Mouse (Mus musculus) left cerebral cortex, postnatal 4 days (tissue): ENCODE measurements at regions not wholly inside any gene's neighbourhood (a gene's known extent, or its start where the extent isn't known, plus 50 kb on each side); places are given as distances from the start of the nearest gene placed in this dataset.
"Not testable (repeated sequence)": the region's sequence is repeated elsewhere in the genome, so short reads cannot be mapped to it uniquely, and the experiment has no call there.

ENCODE experiments used
- DNase-seq: peaks from one replicate; pipeline ENCODE4 v3.0.0-alpha.2; 2022
- intact Hi-C: fragments of 180-260 bp; cut with DNase I; formaldehyde crosslinking; loops from one replicate; pipeline ENCODE4 v1.15.1; 2025

- intact Hi-C loops: no loop called here
- no peak for DNase-seq
These were observed 132.5 kb upstream of the Thpo start for GRCm38 (mm10) chr16:20866771-20867170.

- intact Hi-C loops: no loop called here
- DNase-seq: no peak
These were observed 126.9 kb upstream of the Thpo start for GRCm38 (mm10) chr16:20861256-20861655.

- intact Hi-C loops, DNase-seq: not testable (repeated sequence)
These were observed 126.3 kb upstream of the Thpo start for GRCm38 (mm10) chr16:20860606-20861005.

- intact Hi-C loops: no loop called here
- no peak for DNase-seq
These were observed 120.4 kb upstream of the Thpo start for GRCm38 (mm10) chr16:20854696-20855213.

DNA sequence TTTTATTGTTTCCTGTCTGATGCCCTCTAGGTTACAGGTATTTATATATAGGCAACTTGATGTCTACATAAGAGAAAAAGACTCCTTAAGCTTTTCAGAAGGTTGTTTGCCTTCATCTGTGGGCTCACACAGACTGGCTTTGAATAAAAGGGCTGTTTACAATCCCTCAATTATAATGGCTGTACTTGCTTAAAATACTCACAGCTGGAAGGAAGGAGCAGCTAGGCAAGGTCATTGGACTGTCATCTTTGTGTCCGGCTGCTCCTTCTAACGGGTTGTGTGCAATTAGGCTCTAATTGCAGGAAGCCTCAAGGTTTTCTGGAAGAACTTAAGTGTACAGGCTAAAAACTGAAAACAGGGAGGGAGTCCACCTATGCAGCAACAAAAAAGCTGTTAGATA lies 103.8 kb upstream of the Thpo start:
- intact Hi-C loops: no loop called here

DNA sequence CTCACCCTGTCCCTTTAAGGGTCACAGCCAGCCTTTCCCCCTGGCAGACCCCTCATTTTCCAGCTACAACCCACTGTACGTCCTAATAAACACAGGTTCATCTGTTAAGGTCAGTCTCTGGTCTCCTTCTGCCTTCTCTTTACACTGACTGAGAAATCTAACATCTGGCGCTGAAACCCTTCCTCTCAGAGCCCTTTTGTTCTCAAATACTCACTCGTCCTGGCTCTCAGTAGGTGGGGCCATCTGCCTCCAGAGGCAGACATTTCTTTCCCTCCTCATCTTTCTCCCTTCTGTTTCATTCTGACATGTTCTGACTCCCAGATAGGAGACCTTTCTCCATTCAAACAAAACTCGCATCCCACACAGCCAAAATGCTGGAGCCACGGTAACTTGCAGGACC lies 102.6 kb upstream of the Thpo start:
- intact Hi-C loops: no loop called here
- DNase-seq: no peak

More for the DNA sequence above, 103.8 kb upstream of the Thpo start:
- DNase-seq: no peak

- intact Hi-C loops, DNase-seq: not testable (repeated sequence)
These were observed 99.5 kb upstream of the Thpo start for GRCm38 (mm10) chr16:20833838-20834237.

DNA sequence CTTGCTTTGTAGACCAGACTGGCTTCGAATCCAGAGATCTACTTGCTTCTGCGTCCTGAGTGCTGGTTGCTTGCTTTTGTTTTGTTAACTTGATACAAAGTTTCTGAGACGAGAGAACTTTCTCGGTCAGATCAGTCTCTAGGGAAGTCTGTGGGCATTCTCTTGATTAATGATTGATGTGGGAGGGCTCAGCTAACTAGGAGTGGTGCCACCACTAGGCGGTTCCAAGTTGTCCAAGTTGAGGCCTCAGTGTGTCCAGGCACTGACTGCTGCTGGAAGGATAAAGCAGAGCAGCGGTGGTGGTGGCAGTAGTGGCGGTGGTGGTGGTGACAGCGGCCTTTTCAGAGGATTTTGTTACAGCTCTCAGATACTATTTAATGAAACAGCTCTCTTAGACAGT lies 99.0 kb upstream of the Thpo start:
- no peak for DNase-seq
- intact Hi-C loops: no loop called here

DNA sequence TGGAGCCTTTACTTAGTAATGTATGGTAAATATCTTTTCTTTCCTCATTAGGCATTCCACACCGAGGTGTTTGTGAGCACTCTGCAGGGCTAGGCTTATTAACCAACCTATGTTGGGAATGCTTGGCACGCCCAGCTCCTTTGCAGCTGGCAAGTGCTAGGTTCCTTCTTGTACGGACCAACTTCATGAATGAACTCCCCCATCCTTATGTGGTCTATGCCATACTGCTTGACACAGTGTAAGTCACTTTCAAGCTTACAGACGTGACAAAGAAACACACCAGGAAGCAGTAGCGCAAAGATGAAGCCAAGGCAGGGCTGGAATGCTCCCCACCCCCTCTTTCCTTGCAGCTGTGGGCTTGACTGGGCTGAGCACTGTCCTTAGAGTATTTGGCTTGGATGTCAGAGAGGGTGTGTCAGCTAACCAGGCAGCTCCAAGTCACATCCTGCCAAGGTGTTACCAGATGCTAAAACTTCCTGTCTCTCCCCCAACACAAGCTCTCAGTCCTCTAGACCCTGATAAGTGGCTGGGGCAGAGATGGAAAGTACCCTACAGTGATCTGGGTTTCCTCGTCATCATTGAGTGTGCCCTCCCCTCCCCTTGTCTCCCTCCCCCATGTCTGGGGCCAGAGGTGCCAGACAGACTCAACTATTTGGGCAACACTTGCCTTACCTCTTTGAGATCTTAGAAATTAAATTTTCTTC lies 95.6 kb upstream of the Thpo start:
- intact Hi-C loops: no loop called here
- no peak for DNase-seq

DNA sequence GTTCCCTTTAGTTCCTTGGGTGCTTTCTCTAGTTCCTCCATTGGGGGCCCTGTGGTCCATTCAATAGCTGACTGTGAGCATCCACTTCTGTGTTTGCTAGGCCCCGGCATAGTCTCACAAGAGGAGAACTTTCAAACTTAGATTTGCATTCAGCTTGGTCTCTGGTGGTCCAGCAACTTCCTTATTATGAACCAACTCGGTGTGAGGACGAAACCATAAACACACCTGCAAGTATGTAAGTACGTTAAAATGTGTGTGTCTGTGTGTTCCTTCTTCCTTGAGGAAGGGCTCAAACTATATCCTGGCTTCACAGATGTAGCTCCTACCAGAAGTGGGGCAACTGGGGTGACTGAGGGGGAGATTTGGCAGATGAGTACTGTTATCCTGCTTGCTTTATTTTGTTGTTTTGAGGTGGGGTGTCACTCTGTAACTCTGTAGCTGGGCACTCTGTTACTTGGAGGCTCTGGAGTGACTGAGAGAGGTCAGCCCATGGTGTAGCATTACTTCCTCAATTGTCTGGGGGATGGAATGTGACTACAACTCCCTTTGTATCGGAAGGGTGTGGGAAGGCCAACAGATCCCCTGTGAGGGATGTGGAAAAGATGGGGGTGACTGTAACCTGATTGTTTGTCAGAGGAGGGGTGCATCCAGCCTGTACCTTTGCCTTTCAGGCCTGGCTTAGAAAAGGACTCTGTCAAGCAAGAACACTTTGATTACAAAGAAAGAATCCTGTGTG lies 94.9 kb upstream of the Thpo start:
- intact Hi-C loops: no loop called here
- DNase-seq: no peak

DNA sequence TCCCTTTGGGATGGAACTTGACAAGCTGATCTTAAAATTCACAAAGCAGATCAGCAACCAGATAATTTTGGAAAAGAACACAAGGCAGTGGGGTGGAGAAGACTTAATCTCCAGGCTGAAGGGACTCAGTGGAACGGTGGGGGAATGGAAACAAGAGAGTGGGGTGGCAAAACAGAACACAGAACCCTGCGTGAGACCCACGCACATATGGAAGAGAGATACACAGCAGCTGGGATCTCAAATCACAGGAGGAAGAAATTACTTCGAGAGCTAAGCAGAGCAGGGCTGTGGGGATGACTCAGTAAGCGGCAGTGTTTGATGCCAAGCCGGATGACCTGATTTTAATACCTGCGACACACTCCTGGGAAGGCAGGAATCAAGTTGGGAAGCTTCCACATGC lies 89.9 kb upstream of the Thpo start:
- intact Hi-C loops: no loop called here
- DNase-seq: no peak

DNA sequence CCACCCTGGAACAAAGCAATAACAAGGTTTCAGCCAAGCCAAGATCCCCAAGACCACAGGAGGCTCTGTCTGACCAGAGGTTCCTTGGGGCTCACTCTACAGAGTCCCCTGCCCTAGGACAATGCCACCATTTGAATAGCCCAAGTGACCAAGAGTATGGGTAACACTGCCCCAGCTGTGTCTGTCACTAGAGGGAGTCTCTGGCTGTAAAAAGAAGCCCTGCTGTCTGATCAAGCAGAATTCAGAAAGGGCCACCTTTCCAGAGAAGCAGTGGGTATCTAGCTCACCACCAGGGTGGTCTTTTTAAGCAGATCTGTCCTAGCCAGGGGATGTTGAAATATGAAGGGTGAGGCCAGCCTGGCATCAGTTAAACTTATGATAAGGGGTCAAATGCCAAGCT lies 86.6 kb upstream of the Thpo start:
- intact Hi-C loops: no loop called here
- no peak for DNase-seq

DNA sequence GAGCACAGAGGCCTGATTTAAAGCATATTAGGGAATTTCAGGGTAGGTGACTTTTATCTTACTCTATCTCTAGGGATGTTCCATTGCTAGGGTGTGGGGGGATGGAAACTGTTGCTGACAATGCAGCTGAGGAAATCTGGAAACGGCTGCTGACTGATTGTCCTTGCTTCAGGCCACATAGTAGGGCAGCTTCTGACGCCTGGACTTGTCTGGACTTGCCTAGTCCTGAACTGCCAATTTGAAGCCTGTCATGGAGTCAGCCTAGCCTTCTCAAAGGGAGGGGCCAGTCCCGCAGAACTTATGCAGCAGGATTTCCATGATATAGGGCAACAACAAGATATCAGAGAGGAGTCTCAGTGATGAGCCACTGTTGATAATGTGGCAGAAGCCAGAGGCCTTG lies 85.3 kb upstream of the Thpo start:
- DNase-seq: no peak
- intact Hi-C loops: no loop called here

DNA sequence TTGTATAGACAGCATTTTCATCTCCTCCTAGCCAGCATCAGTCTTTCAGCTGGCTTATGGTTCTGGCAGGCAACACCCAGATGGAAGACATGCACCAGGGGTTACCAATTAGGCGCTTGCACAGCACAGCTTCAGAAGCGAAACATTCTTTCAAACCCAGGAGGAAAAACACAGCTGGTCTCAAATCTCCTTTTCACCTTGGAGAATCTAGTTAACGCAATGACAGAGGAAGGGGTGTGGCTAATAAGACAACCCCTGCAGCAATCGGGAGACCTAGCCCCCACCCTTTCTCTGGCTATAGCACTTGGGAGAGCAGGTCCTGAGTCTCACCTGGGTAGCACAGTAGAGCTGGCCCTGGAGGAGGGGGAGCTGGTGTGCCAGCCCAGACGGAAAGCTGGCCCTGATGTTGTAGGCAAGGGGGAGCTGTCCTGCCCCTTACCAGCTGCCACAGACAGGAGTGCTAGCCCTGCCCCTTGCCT lies 84.4 kb upstream of the Thpo start:
- no peak for DNase-seq
- intact Hi-C loops: no loop called here

DNA sequence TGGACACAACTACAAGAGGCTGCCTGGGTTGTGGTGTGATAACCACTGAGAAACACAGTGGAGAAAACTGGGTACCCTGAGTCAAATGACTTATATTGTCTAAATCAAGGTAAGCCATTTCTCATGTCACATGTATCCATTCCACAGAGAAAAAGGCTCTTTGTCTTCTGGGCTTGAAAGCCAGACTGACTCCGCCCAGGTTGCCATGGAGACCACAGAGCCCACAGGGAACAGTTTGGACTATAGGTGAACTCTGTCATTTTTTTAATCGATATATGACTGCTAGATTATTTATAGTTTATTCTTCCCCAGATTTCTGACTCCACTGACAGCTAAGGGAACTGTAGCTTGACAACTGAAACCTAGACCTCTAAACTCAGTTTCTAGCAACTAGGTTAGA lies 80.7 kb upstream of the Thpo start:
- intact Hi-C loops: no loop called here
- DNase-seq: no peak

GRCm38 (mm10) chr16:20814240-20814639 lies 79.9 kb upstream of the Thpo start:
- no peak for DNase-seq
- intact Hi-C loops: no loop called here

DNA sequence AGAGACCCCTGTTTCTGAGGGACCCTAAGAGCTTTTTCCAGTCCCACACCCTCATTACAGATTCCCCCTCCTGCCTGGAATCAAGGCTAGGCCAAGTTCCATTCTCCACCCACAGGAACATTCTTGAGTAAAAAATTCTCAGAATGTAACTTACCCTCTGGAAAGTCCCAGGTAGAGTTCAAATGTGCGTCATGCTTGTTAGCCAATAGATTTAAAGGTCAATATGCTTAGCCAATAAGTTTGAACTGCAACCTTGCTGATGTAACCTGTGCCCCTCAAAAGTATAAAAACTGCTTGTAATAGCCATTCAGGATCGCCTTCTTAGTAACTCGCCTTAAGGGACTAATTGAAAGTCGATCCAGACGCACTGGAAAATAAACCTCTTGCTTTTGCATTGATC lies 77.7 kb upstream of the Thpo start:
- intact Hi-C loops, DNase-seq: not testable (repeated sequence)

- intact Hi-C loops: no loop called here
These were observed 76.0 kb upstream of the Thpo start for GRCm38 (mm10) chr16:20810322-20810721.

DNA sequence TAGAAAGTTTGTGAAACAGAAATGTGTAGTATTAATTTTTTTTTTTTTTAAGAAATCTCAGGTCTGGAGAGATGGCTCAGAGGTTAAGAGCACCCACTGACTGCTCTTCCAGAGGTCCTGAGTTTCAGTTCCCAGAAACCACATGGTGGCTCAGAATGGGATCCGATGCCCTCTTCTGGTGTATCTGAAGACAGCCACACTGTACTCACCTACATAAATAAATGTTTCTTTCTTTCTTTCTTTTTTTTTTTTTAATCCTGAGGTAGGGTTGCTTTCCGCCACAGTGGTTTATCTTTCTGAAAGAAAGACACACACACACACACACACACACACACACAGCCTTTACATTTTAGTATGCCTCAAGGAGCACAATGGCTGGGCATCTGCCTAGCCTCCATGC lies 74.0 kb upstream of the Thpo start:
- DNase-seq: no peak
- intact Hi-C loops: loop anchor here (10.0 kb wide), 1 partner anchor 267 kb away; no protein-coding TSS in a partner anchor

More at GRCm38 (mm10) chr16:20810322-20810721, 76.0 kb upstream of the Thpo start:
- DNase-seq: no peak

DNA sequence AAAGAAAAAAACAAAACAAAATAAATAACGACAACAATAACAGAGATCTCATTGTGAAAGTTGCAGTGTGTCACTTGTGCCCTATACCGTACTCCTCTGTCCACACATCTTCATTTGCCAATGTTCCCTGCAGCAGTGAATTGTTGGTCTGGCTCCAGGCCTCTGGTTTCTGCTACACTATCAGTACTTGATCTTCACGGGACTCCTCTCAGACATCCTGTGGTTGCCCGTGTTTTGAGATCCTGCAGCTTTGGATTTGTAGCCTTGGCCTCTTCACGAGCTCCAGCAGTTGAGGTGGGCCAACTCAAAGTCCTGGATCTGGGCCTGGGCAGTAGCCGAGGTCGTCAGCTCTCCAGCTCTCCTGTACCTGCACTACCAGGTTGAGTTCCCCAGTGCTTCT lies 72.4 kb upstream of the Thpo start:
- no peak for DNase-seq
- intact Hi-C loops: loop anchor here (10.0 kb wide), 1 partner anchor 268 kb away; no protein-coding TSS in a partner anchor

DNA sequence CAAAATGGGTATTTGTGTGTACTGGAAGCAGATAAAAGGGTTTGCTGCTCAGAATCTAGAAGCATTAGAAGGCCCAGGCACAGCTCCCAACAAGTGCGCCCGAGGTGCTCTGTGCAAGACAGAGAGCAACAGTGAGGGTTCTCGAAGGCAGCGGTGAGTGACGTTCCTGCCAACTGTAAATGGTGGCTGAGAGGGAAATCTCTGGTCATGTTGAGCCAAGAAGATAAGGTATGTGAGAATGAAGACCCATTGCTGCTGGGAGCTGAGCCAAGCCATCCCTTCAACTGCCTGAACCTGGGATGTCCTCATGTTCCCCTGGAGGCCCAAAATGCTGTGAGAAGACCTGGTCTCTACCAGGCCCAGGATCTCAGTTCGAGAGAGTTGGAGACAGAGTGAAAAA lies 71.5 kb upstream of the Thpo start:
- intact Hi-C loops: loop anchor here (10.0 kb wide), 1 partner anchor 269 kb away; no protein-coding TSS in a partner anchor
- no peak for DNase-seq

- DNase-seq: no peak
- intact Hi-C loops: loop anchor here (10.0 kb wide), 1 partner anchor 270 kb away; no protein-coding TSS in a partner anchor
These were observed 70.8 kb upstream of the Thpo start for GRCm38 (mm10) chr16:20805086-20805485.
